Mouse (Mus musculus) testis, postnatal 14 days (tissue): Measurements from ENCODE around the gene Plekhg4.

Experiments
- DNase-seq: peaks from one replicate; pipeline ENCODE4 v3.0.0; 2021; ENCODE audit warnings: low spot score

The Plekhg4 gene

GRCm38 (mm10) chr8:105373032-105373431 is at the start of gene Plekhg4:
Gene Plekhg4, plus strand, starts transcription at chr8:105373274.
- DNase-seq = no peak

- no peak for DNase-seq
Measured at GRCm38 (mm10) chr8:105325641-105326093, 47.4 kb upstream of the Plekhg4 start.

- peak; percentile 96 for DNase-seq
Measured at GRCm38 (mm10) chr8:105326141-105326672, 46.9 kb upstream of the Plekhg4 start, which contains the start of the genes Lrrc29 and Tmem208. Gene Lrrc29, minus strand, starts transcription at chr8:105326278. Gene Tmem208, plus strand, starts transcription at chr8:105326354.

- DNase-seq = no peak
Measured at GRCm38 (mm10) chr8:105326968-105327367, 46.1 kb upstream of the Plekhg4 start.

- no peak for DNase-seq
Measured at GRCm38 (mm10) chr8:105330325-105330724, 42.7 kb upstream of the Plekhg4 start.

- no peak for DNase-seq
Measured at GRCm38 (mm10) chr8:105331469-105331868, 41.6 kb upstream of the Plekhg4 start.

GRCm38 (mm10) chr8:105331931-105332330 is 41.1 kb upstream of the Plekhg4 start:
- no peak for DNase-seq

- no peak for DNase-seq
Measured at GRCm38 (mm10) chr8:105332523-105332922, 40.6 kb upstream of the Plekhg4 start.

GRCm38 (mm10) chr8:105336373-105337130 is 36.5 kb upstream of the Plekhg4 start:
- peak; percentile 72 for DNase-seq

- DNase-seq = no peak
Measured at GRCm38 (mm10) chr8:105338992-105339391, 34.1 kb upstream of the Plekhg4 start.

- no peak for DNase-seq
Measured at GRCm38 (mm10) chr8:105339886-105340635, 33.0 kb upstream of the Plekhg4 start.

- DNase-seq = no peak
Measured at GRCm38 (mm10) chr8:105341399-105341798, 31.7 kb upstream of the Plekhg4 start.

GRCm38 (mm10) chr8:105342768-105343167 is 30.3 kb upstream of the Plekhg4 start:
- DNase-seq = no peak

- DNase-seq = no peak
Measured at GRCm38 (mm10) chr8:105343791-105344574, 29.1 kb upstream of the Plekhg4 start.

GRCm38 (mm10) chr8:105345061-105345975 is 27.8 kb upstream of the Plekhg4 start:
- DNase-seq = no peak

- DNase-seq = peak; percentile 62
Measured at GRCm38 (mm10) chr8:105346611-105347427, 26.3 kb upstream of the Plekhg4 start.

- DNase-seq = peak; percentile 93
Measured at GRCm38 (mm10) chr8:105347428-105348221, 25.4 kb upstream of the Plekhg4 start, which contains the start of gene Fhod1. Gene Fhod1, minus strand, starts transcription at chr8:105347953.

GRCm38 (mm10) chr8:105348450-105349095 is 24.5 kb upstream of the Plekhg4 start, which contains the start of gene Slc9a5:
Gene Slc9a5, plus strand, starts transcription at chr8:105348843.
- peak; percentile 80 for DNase-seq
